Mouse (Mus musculus): ENCODE results near the gene Jakmip3. TPM values are rescaled to one million over a fixed set of nuclear protein-coding genes. Genes with fewer than 3 reads are reported as not detected.

The Jakmip3 gene
- polyA plus RNA-seq, 1 experiment from 2014 or later, result 0.47 TPM

DNA sequence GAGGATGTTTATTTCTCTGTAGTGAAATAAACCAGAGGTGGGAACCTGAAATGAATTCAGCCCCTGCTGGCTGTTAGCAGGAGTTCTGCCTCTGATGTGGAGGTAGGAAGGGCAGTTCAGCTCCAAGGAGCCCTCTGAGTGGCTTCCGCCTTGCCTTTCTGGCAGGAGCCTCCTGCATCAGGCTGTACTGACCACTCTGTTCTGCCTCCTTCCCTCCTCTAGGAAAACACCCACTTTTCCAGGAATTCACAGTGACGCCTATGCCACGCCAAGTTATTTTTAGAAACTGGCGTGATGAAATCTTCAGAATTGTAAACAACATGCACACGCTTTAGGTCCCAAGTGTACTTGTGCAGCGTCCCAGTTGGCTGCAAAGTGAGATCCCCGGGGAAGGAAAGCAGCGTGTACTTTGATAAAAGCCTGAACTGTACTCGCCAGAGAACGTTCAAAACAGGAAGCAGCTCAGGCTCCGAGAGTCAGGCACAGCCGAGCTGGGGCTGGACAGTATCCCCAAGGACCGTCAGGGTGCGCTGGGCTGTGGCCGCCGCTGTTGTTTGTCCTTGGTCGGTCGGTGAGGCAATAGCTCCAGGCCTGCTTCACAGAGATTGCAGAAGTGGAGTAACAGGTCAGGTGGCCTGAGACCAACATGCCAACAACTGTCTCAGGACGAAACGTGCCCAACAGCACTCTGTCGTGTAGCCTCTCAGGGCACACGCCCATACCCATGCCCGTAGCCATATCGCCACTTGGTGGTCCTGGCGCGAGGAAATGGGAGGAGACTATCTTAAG, 21.2 kb upstream of the Jakmip3 start:
- Histone ChIP-seq H3K27ac (peak overlapping the region; percentile 62), H3K9me3 (no peaks in the 10 kb centered on the region)

GRCm38 (mm10) chr7:138921611-138922010, 18.9 kb upstream of the Jakmip3 start:
- Histone ChIP-seq H3K4me3 (no peak overlapping the region), H3K36me3 (replicated peaks) (no peaks in the 10 kb centered on the region)

More for the DNA sequence above, 21.2 kb upstream of the Jakmip3 start:
- peak; percentile 39 for DNase-seq (ENCODE audit: extremely low spot score, low spot score)
- 6% methylated on average over 26 of the region's 26 CpGs for WGBS
- H3K27me3 ChIP-seq (ENCODE audit: poor library complexity, severe bottlenecking), result no peaks in the 10 kb centered on the region
- no peaks in the 10 kb centered on the region for H3K36me3 ChIP-seq (replicated peaks)
- peak overlapping the region; percentile 50 for H3K4me3 ChIP-seq
- H3K4me1 ChIP-seq, result peaks cover 10% of the 10 kb centered on the region

GRCm38 (mm10) chr7:138923756-138924425, 16.6 kb upstream of the Jakmip3 start:
- Histone ChIP-seq H3K27me3 (ENCODE audit: poor library complexity, severe bottlenecking) (no peaks in the 10 kb centered on the region), H3K4me3 (no peak overlapping the region), H3K36me3 (replicated peaks) (no peaks in the 10 kb centered on the region), H3K27ac (no peak overlapping the region), H3K9me3 (no peaks in the 10 kb centered on the region), H3K4me1 (peaks cover 10% of the 10 kb centered on the region)
- 5% methylated on average over 3 of the region's 3 CpGs for WGBS
- no peak for DNase-seq (ENCODE audit: extremely low spot score, low spot score)

More at GRCm38 (mm10) chr7:138921611-138922010, 18.9 kb upstream of the Jakmip3 start:
- DNase-seq (ENCODE audit: extremely low spot score, low spot score), result no peak
- no peak overlapping the region for H3K27ac ChIP-seq
- H3K9me3 ChIP-seq, result no peaks in the 10 kb centered on the region
- 96% methylated on average over 8 of the region's 8 CpGs for WGBS
- H3K4me1 ChIP-seq, result peaks cover 10% of the 10 kb centered on the region
- H3K27me3 ChIP-seq (ENCODE audit: poor library complexity, severe bottlenecking), result no peaks in the 10 kb centered on the region

- H3K4me3 ChIP-seq, result no peak overlapping the region
- H3K9me3 ChIP-seq, result no peaks in the 10 kb centered on the region
- H3K27me3 ChIP-seq (ENCODE audit: poor library complexity, severe bottlenecking), result no peaks in the 10 kb centered on the region
- WGBS, result 93% methylated on average over 4 of the region's 4 CpGs
- H3K27ac ChIP-seq, result no peak overlapping the region
- H3K4me1 ChIP-seq, result no peaks in the 10 kb centered on the region
- DNase-seq (ENCODE audit: extremely low spot score, low spot score), result no peak
- H3K36me3 ChIP-seq (replicated peaks), result no peaks in the 10 kb centered on the region
Measured at GRCm38 (mm10) chr7:138928456-138928855, 12.1 kb upstream of the Jakmip3 start.

- Histone ChIP-seq H3K4me1 (no peaks in the 10 kb centered on the region), H3K27me3 (ENCODE audit: poor library complexity, severe bottlenecking) (peaks cover 22% of the 10 kb centered on the region), H3K36me3 (replicated peaks) (no peaks in the 10 kb centered on the region), H3K9me3 (peaks cover 5% of the 10 kb centered on the region; the same call in 1 of the 2 replicates), H3K27ac (no peak overlapping the region), H3K4me3 (no peak overlapping the region)
- no peak for DNase-seq (ENCODE audit: extremely low spot score, low spot score)
- 87% methylated on average over 3 of the region's 3 CpGs for WGBS
Measured at GRCm38 (mm10) chr7:138934523-138934922, 6.0 kb upstream of the Jakmip3 start.

- WGBS, result 81% methylated on average over 7 of the region's 7 CpGs
- H3K36me3 ChIP-seq (replicated peaks), result no peaks in the 10 kb centered on the region
- H3K27ac ChIP-seq, result no peak overlapping the region
- H3K4me3 ChIP-seq, result no peak overlapping the region
- H3K4me1 ChIP-seq, result peaks cover 13% of the 10 kb centered on the region
- DNase-seq (ENCODE audit: extremely low spot score, low spot score), result no peak
- H3K27me3 ChIP-seq (ENCODE audit: poor library complexity, severe bottlenecking), result peaks cover 67% of the 10 kb centered on the region
- peaks cover 5% of the 10 kb centered on the region; the same call in 1 of the 2 replicates for H3K9me3 ChIP-seq
Measured at GRCm38 (mm10) chr7:138938991-138939390, 1.5 kb upstream of the Jakmip3 start.

- no peaks in the 10 kb centered on the region for H3K36me3 ChIP-seq (replicated peaks)
- no peaks in the 10 kb centered on the region for H3K9me3 ChIP-seq
- H3K4me1 ChIP-seq, result peaks cover 13% of the 10 kb centered on the region
- no peak overlapping the region for H3K27ac ChIP-seq
- peaks cover 76% of the 10 kb centered on the region for H3K27me3 ChIP-seq (ENCODE audit: poor library complexity, severe bottlenecking)
- peak; percentile 20 for DNase-seq (ENCODE audit: extremely low spot score, low spot score)
- WGBS, result under 1% methylated on average over 17 of the region's 17 CpGs
- peak overlapping the region; percentile 55 for H3K4me3 ChIP-seq
Measured at GRCm38 (mm10) chr7:138940256-138940611, 296 bp upstream of the Jakmip3 start.

DNA sequence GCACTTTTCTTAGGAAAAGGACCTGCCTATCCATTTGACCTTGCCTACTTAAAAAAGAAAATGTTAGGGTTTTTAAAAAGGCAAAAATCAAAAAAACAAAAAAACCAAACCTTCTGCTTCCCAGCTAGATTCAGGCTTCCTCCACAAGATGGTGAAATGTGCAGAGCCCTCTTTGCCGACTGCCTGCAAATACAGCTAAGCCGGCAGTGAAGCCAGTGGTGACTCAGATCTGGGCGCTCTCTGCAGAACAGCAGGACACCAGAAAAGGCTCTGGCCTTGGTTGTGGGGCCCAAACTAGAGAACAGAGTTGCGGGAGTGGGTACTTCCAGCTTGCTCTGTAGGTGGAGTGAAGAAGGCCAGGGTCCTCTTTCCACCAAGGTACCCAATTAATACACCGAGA, 1.0 kb downstream of the Jakmip3 start:
- Histone ChIP-seq H3K4me1 (peaks cover 13% of the 10 kb centered on the region), H3K4me3 (peak overlapping the region; percentile 55; the same call in 1 of the 2 replicates), H3K9me3 (no peaks in the 10 kb centered on the region), H3K27ac (no peak overlapping the region), H3K36me3 (replicated peaks) (no peaks in the 10 kb centered on the region), H3K27me3 (ENCODE audit: poor library complexity, severe bottlenecking) (peaks cover 79% of the 10 kb centered on the region)
- no peak for DNase-seq (ENCODE audit: extremely low spot score, low spot score)
- 25% methylated on average over 5 of the region's 5 CpGs for whole genome bisulfite sequencing

DNA sequence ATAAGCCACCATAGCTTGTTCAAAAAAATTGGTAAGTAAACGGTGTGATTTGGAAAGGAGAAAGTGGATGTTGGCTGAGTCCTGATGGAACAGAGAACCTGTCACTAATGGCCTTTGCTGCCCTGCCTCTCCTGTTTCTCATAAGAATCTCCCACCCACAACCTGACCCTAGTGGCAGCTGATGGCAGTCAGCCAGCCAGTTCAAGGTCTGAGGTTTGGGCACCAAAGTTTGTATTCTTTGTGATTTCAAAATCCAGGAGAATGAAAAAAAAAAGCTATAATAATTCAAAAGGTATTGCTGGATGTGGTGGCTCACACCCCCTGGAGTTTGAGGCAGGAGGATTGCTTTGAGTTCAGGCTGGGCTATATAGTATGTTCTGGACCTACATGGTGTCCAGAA, 1.8 kb downstream of the Jakmip3 start:
- H3K27ac ChIP-seq, result no peak overlapping the region
- H3K9me3 ChIP-seq, result no peaks in the 10 kb centered on the region
- 88% methylated on average over 1 of the region's 1 CpGs for WGBS
- no peaks in the 10 kb centered on the region for H3K36me3 ChIP-seq (replicated peaks)
- H3K4me1 ChIP-seq, result peaks cover 13% of the 10 kb centered on the region
- peaks cover 78% of the 10 kb centered on the region for H3K27me3 ChIP-seq (ENCODE audit: poor library complexity, severe bottlenecking)
- H3K4me3 ChIP-seq, result no peak overlapping the region
- no peak for DNase-seq (ENCODE audit: extremely low spot score, low spot score)

- H3K27me3 ChIP-seq (ENCODE audit: poor library complexity, severe bottlenecking), result peaks cover 46% of the 10 kb centered on the region
- DNase-seq (ENCODE audit: extremely low spot score, low spot score), result no peak
- H3K36me3 ChIP-seq (replicated peaks), result no peaks in the 10 kb centered on the region
- H3K9me3 ChIP-seq, result no peaks in the 10 kb centered on the region
- peaks cover 10% of the 10 kb centered on the region for H3K4me1 ChIP-seq
- H3K4me3 ChIP-seq, result no peak overlapping the region
- H3K27ac ChIP-seq, result no peak overlapping the region
- WGBS, result 60% methylated on average over 3 of the region's 3 CpGs
Measured at GRCm38 (mm10) chr7:138945668-138946067, 5.1 kb downstream of the Jakmip3 start.

GRCm38 (mm10) chr7:138947741-138948140, 7.2 kb downstream of the Jakmip3 start:
- Histone ChIP-seq H3K4me3 (no peak overlapping the region), H3K27ac (no peak overlapping the region), H3K4me1 (0 out of 2 replicates have a peak, but pooled peaks cover 4% of the 10 kb centered on the region), H3K36me3 (replicated peaks) (no peaks in the 10 kb centered on the region), H3K27me3 (ENCODE audit: poor library complexity, severe bottlenecking) (peaks cover 25% of the 10 kb centered on the region), H3K9me3 (no peaks in the 10 kb centered on the region)
- 88% methylated on average over 8 of the region's 8 CpGs for WGBS
- no peak for DNase-seq (ENCODE audit: extremely low spot score, low spot score)

DNA sequence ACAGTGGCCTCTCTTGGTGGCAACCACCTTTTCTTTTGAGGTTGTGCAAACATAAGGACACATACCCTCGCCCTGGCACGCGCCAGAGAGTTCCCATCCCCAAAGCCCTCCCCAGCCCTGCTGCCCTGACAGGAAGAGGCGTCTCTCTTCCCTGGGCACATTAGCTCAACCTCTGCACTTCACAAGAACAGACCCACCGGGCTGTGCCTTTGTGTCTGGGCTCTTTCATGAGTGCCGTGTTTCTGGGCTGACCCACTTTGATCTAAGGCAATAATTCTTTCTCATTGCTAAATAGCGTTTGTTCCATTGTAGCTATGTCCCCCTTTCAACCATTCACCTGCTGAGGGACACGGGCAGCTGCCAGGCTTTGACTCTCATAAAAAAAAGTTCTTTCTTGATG, 7.8 kb downstream of the Jakmip3 start:
- Histone ChIP-seq H3K4me1 (0 out of 2 replicates have a peak, but pooled peaks cover 4% of the 10 kb centered on the region), H3K9me3 (no peaks in the 10 kb centered on the region), H3K27me3 (ENCODE audit: poor library complexity, severe bottlenecking) (peaks cover 19% of the 10 kb centered on the region), H3K27ac (no peak overlapping the region), H3K4me3 (no peak overlapping the region), H3K36me3 (replicated peaks) (no peaks in the 10 kb centered on the region)
- no peak for DNase-seq (ENCODE audit: extremely low spot score, low spot score)
- WGBS, result 67% methylated on average over 8 of the region's 8 CpGs

DNA sequence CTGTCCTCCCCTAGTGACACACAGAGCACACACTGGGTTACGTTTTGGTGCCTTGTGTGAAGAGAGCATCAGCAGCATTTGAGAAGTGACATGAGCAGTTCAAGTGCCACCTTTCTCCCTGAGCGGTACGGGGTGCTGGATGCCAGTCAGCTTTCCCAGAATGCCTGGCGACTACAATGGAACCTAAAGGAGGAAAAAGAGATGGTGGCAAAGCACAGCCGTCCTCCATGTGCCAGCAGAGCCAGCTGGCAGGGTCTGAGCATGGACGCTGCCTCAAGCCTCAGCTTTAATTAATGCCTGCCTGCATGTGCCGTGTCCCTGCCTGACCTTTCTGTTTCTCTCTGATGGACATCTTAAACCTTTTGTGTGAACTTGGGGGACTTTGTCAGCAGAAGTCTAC, 15.3 kb downstream of the Jakmip3 start:
- DNase-seq (ENCODE audit: extremely low spot score, low spot score), result no peak
- 88% methylated on average over 7 of the region's 7 CpGs for WGBS
- no peaks in the 10 kb centered on the region for H3K9me3 ChIP-seq

More for the DNA sequence above, 15.3 kb downstream of the Jakmip3 start:
- H3K4me3 ChIP-seq, result no peak overlapping the region
- no peaks in the 10 kb centered on the region for H3K36me3 ChIP-seq (replicated peaks)
- H3K4me1 ChIP-seq, result no peaks in the 10 kb centered on the region
- H3K27me3 ChIP-seq (ENCODE audit: poor library complexity, severe bottlenecking), result no peaks in the 10 kb centered on the region
- no peak overlapping the region for H3K27ac ChIP-seq
